Mouse (Mus musculus) erythroblast, embryonic 14.5 days (primary cell): ENCODE measurements around the gene Inpp5a.

Source experiments
- GATA1 ChIP-seq: IDR thresholded peaks from 2 replicates; pipeline ENCODE4 v1.6.1; 2012; ENCODE audit warnings: low read length, inconsistent platforms, mixed read lengths
- TAL1 ChIP-seq: IDR thresholded peaks from 3 replicates; pipeline ENCODE4 v1.6.1; 2012; ENCODE audit warnings: low read length, inconsistent platforms, mixed read lengths

GRCm38 (mm10) chr7:139399977-139400685 is 11.2 kb downstream of the Inpp5a start:
- TF ChIP-seq TAL1 (no peak), GATA1 (no peak)
